Comparison of ENCODE assay signal across 20 mouse cellular contexts in the genomic region with DNA sequence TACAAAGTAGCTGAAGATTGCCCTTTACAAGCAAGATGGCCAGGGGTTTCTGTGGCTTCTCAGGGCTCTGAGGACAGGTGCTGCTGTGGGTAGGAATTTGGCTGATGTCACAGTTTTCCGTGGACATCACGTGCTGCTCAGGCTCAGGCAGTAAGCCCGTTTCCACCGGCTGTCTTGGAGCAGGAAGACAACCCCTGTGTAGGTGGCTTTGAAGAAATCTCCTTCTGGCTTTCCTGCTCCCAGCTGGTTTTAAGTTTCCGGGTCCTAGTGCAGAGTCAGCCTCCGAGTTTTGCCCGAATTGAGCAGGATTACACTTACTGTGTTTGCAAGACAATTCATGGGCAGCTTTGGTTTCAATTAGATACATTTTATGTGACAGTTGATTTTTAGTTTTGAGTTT.
"Had no signal": no experiment of that assay in that cellular context is flagged by ENCODE, and none has a peak within 500 bp of the region (broad histone marks: within the 10 kb centered on the region; RNA-seq: fewer than 3 reads in every experiment).

No protein-coding gene starts in this region.

- H3K4me1 ChIP-seq: kidney, embryonic 15.5 days; midbrain, embryonic 12.5 days; neural tube, embryonic 13.5 days had no signal

- ATAC-seq: midbrain, embryonic 16.5 days had no signal

- H3K9ac ChIP-seq: kidney, embryonic 15.5 days; liver, embryonic 13.5 days; midbrain, embryonic 12.5 days; neural tube, embryonic 13.5 days had no signal

- H3K27ac ChIP-seq: kidney, embryonic 15.5 days; left cerebral cortex, adult 2 months; liver, embryonic 13.5 days; midbrain, embryonic 12.5 days; neural tube, embryonic 13.5 days had no signal

- H3K4me3 ChIP-seq: kidney, embryonic 15.5 days; left cerebral cortex, adult 2 months; liver, embryonic 13.5 days; midbrain, embryonic 12.5 days; myocyte; neural tube, embryonic 13.5 days had no signal

- DNase-seq: kidney, adult 11 months; kidney, adult 8-10 months; kidney, postnatal 10 days; kidney, postnatal 36 days; layer of hippocampus, postnatal 36 days; liver, embryonic 13.5 days; lung, adult 2 months; lung, postnatal 14 days; lung, postnatal 4 days; retina, postnatal 1 day; right cerebral cortex, postnatal 14 days; thymus, adult 2 months; thymus, postnatal 14 days; thymus, postnatal 4 days had no signal

- H3K27me3 ChIP-seq: kidney, embryonic 15.5 days; midbrain, embryonic 12.5 days; neural tube, embryonic 13.5 days had no signal

- H3K36me3 ChIP-seq: kidney, embryonic 15.5 days; liver, embryonic 13.5 days; midbrain, embryonic 12.5 days; neural tube, embryonic 13.5 days had no signal

- H3K4me2 ChIP-seq: kidney, embryonic 15.5 days; liver, embryonic 13.5 days; midbrain, embryonic 12.5 days; neural tube, embryonic 13.5 days had no signal

- H3K9me3 ChIP-seq: liver, embryonic 13.5 days; midbrain, embryonic 12.5 days had no signal
